Mouse (Mus musculus) Patski (cell line): ENCODE data around the gene AC134908.4. TPM values are rescaled to one million over a fixed set of nuclear protein-coding genes. Genes with fewer than 3 reads are reported as not detected.

Source experiments
- ATAC-seq: fragments of 100-300 bp; one replicate; pipeline ENCODE4 v1.8.0; 2021
- CTCF ChIA-PET: fragments of 350-600 bp; sonication (Branson Sonifier 250); formaldehyde crosslinking; loops from one replicate; lab custom pipeline; 2022; ENCODE audit warnings: inconsistent platforms; lab: Charles Lee
- POLR2A ChIA-PET: fragments of 350-600 bp; sonication (Branson Sonifier 250); formaldehyde crosslinking; loops from one replicate; lab custom pipeline; 2022; ENCODE audit warnings: antibody characterized with exemption, inconsistent platforms; lab: Charles Lee
- DNase-seq: peaks from one replicate; pipeline ENCODE4 v3.0.0-alpha.2; 2011; ENCODE audit warnings: low read depth, low spot score
- H3K27me3 ChIP-seq: fragments of 371-371 bp; one replicate; pipeline ENCODE4 v1.5.1; 2021
- CTCF ChIP-seq: fragments of 100-300 bp; IDR thresholded peaks from one replicate; pipeline ENCODE4 v1.5.1; 2021
- in situ Hi-C: fragments of 300-500 bp; cut with MboI; formaldehyde crosslinking; loops from 3 replicates; pipeline ENCODE4 v1.11.1; 2018; ENCODE audit warnings: low pct_unique_long_range_greater_than_20kb, mixed read lengths
- polyA plus RNA-seq: library from polyadenylated mRNA; unstranded; gene quantifications from one replicate; pipeline ENCODE4 v1.2.3, GENCODE M21; 2021

Gene AC134908.4
- polyA plus RNA-seq, result 0.09 TPM

DNA sequence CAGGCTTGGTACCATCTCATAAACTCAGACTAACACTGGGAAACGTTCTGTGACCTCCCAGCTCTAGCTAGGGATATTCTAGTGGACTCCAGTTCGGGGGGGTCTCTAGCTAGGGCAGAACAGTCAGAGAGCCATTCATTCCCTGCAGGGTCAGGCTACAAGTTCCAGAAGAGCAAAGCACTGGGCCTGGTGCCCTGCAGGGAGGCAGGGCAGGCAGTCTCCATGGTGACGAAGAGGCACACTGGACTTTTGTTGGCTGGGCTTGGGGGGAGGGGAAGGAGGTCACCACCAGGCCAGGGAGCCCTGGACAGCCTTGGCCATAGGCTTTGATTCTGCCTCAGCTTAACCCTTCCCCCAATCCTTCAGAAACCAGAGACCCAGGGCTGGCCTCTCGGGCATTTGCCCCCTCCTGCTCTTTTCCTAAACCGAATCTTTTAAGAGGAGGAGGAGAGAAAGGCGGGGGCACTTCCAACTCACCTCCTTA is at the start of gene AC134908.4:
AC134908.4 (minus strand) TSS at position 51 of the 484 bp plus-strand sequence.
- H3K27me3 ChIP-seq, result no peaks in the 10 kb centered on the region
- ATAC-seq, result no peak
- ChIA-PET POLR2A (no interaction called here), CTCF (interaction anchor here (1.7 kb wide), 1 partner anchor 11 kb away, joined by 4 read pairs; no protein-coding TSS in a partner anchor)
- DNase-seq, result no peak
- TF ChIP-seq CTCF, result no peak
- in situ Hi-C loops, result no loop called here

- peak; percentile 87 for ATAC-seq
- POLR2A ChIA-PET, result interaction anchor here (0.6 to 0.9 kb wide), 2 partner anchors 11 to 41 kb away, joined by 3 to 7 read pairs; partner anchors contain the start of gene Stub1
- DNase-seq, result no peak
- in situ Hi-C loops, result no loop called here
- CTCF ChIA-PET, result no interaction called here
- H3K27me3 ChIP-seq, result no peaks in the 10 kb centered on the region
- TF ChIP-seq CTCF, result no peak
Observed at GRCm38 (mm10) chr17:25844396-25844901, 49.0 kb upstream of the AC134908.4 start, which contains the start of gene Rhot2. Rhot2 (minus strand) TSS chr17:25844851.

DNA sequence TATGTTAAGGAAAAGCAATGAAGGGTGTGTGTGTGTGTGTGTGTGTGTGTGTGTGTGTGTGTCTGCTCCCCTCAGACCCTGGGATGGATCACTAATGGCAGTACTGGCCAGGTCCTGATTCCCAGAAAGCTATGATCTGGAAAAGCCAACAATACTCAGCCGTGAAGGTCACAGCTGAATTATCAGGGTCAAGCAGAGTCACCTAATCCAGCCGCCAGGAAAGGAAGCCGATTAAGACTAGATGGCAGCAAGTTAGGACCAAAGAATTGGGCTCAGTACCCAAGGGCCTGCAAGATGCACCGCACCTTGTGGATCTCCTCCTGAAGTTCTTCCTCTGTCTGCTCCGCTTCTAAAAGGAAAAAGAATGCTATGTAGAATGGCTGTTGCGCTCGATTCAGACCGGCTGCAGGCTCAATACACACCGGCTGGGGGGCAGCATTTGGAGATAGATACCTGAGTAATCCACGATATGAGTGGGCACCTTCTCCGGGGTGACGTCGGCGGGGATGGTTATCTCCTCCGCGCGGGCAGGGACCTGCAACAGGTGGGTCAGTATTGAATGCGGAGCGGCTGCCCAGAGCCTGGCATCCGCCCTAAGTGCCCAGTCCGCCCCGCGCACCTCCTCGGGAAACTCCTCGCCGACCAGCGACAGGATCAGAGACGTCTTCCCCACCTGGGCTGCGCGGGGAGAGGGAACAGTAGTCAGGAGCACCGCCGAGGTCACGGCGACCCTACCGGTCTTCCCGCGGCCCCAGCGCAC is 48.4 kb upstream of the AC134908.4 start:
- no peaks in the 10 kb centered on the region for H3K27me3 ChIP-seq
- TF ChIP-seq CTCF, result no peak
- POLR2A ChIA-PET, result interaction anchor here (1.0 kb wide), 1 partner anchor 9 kb away, joined by 5 read pairs; no protein-coding TSS in a partner anchor
- CTCF ChIA-PET, result no interaction called here
- in situ Hi-C loops, result no loop called here
- DNase-seq (no peak), ATAC-seq (peak; percentile 34)

GRCm38 (mm10) chr17:25843122-25843521 is 47.7 kb upstream of the AC134908.4 start:
- H3K27me3 ChIP-seq, result no peaks in the 10 kb centered on the region
- CTCF ChIA-PET, result interaction anchor here (1.3 kb wide), 1 partner anchor 10 kb away, joined by 5 read pairs; the partner anchor contains the start of gene Stub1
- ATAC-seq (no peak), DNase-seq (no peak)
- no peak for TF ChIP-seq CTCF
- in situ Hi-C loops, result no loop called here
- POLR2A ChIA-PET, result interaction anchor here (1.0 to 1.6 kb wide), 2 partner anchors 10 kb away, joined by 5 to 7 read pairs; partner anchors contain the start of gene Stub1

- in situ Hi-C loops, result no loop called here
- ChIA-PET POLR2A (interaction anchor here (1.6 kb wide), 1 partner anchor 9 kb away, joined by 7 read pairs; the partner anchor contains the start of gene Stub1), CTCF (interaction anchor here (1.3 kb wide), 1 partner anchor 9 kb away, joined by 5 read pairs; the partner anchor contains the start of gene Stub1)
- no peak for TF ChIP-seq CTCF
- no peaks in the 10 kb centered on the region for H3K27me3 ChIP-seq
- DNase-seq (no peak), ATAC-seq (no peak)
Observed at GRCm38 (mm10) chr17:25842509-25842908, 47.0 kb upstream of the AC134908.4 start.

GRCm38 (mm10) chr17:25841117-25841880 is 45.8 kb upstream of the AC134908.4 start, which contains the start of gene Gm20683:
Gm20683 (minus strand) TSS chr17:25841763.
- no peak for ATAC-seq
- DNase-seq, result no peak
- ChIA-PET CTCF (interaction anchor here (1.3 kb wide), 1 partner anchor 8 kb away, joined by 5 read pairs; the partner anchor contains the start of gene Stub1), POLR2A (interaction anchor here (1.6 kb wide), 1 partner anchor 8 kb away, joined by 7 read pairs; the partner anchor contains the start of gene Stub1)
- no peak for TF ChIP-seq CTCF
- in situ Hi-C loops, result no loop called here
- no peaks in the 10 kb centered on the region for H3K27me3 ChIP-seq

GRCm38 (mm10) chr17:25840519-25840918 is 45.1 kb upstream of the AC134908.4 start:
- no peak for TF ChIP-seq CTCF
- CTCF ChIA-PET, result no interaction called here
- in situ Hi-C loops, result no loop called here
- POLR2A ChIA-PET, result interaction anchor here (1.2 kb wide), 1 partner anchor 21 kb away, joined by 3 read pairs; the partner anchor contains the start of gene Wdr90
- ATAC-seq, result no peak
- no peak for DNase-seq
- H3K27me3 ChIP-seq, result no peaks in the 10 kb centered on the region

DNA sequence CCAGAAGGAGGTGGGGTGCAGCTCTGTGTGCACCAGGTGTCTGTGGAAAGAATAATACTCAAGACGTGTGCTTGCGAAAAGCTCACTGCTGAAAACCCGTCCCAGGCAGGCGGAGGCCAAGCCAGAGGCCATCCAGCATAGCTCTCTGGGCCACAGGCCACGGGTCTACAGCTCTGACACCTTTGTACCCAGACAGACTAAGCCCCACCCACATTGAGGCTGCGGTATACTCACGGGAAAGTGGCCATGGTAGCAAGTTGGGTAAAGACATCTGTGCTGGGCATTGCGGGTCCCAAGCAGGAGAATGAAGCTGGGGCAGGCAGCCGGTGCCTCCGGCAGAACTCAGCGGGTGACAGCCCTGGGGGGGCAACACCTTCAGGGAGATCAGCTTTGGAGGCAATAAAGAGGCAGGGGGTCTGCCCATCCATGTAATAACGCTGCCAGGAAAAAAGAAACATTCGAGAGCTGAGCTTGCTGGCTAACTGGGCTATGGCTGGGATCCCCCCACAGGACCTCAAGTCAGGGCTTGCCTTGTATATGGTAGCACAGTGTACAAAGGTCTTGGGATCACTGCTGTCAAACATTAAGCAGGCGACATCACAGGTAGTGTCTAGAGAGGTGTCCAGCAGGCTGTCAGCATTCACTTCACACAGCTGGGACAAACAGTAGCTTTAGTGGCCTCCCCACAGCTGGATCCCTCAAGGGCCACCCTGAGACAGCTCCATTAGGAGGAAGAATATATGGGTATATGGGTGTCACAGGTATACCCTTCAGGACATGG is 44.2 kb upstream of the AC134908.4 start:
- CTCF ChIA-PET, result no interaction called here
- ATAC-seq, result no peak
- H3K27me3 ChIP-seq, result no peaks in the 10 kb centered on the region
- TF ChIP-seq CTCF, result no peak
- in situ Hi-C loops, result no loop called here
- POLR2A ChIA-PET, result interaction anchor here (0.6 to 1.2 kb wide), 2 partner anchors 14 to 22 kb away, joined by 3 read pairs; partner anchors contain the start of gene Wdr90
- DNase-seq, result no peak

GRCm38 (mm10) chr17:25838904-25839303 is 43.4 kb upstream of the AC134908.4 start:
- ChIA-PET POLR2A (interaction anchor here (0.6 kb wide), 1 partner anchor 14 kb away, joined by 3 read pairs; no protein-coding TSS in a partner anchor), CTCF (no interaction called here)
- ATAC-seq, result no peak
- no peaks in the 10 kb centered on the region for H3K27me3 ChIP-seq
- TF ChIP-seq CTCF, result no peak
- DNase-seq, result no peak
- in situ Hi-C loops, result no loop called here
